Mouse (Mus musculus) hindbrain, embryonic 16.5 days (tissue): ENCODE results near the gene Golga4. TPM values are rescaled to one million over a fixed set of nuclear protein-coding genes. Genes with fewer than 3 reads are reported as not detected.
A peak's percentile ranks its signal among the peaks of the same experiment; 100 is the strongest.

ENCODE experiments used
- ATAC-seq: fragments of 200-750 bp; cut with Nextera tagmentation; 2 replicates; pipeline ENCODE4 v1.8.0; 2017; ENCODE audit warnings: moderate TSS enrichment, moderate library complexity
- H3K27ac ChIP-seq: fragments of 300-500 bp; sonication (generic); 2 replicates; pipeline ENCODE4 v1.5.1; 2014; ENCODE audit warnings: low read depth, mild to moderate bottlenecking, control low read depth, low read length, moderate library complexity
- H3K27me3 ChIP-seq: fragments of 300-500 bp; sonication (generic); replicated peaks from 2 replicates; pipeline ENCODE4 v1.6.1; 2014; ENCODE audit warnings: low read length; ENCODE audit not compliant: control insufficient read depth, insufficient read depth
- H3K36me3 ChIP-seq: fragments of 300-500 bp; sonication (generic); 2 replicates; pipeline ENCODE4 v1.6.1; 2014; ENCODE audit warnings: mild to moderate bottlenecking, low read length, moderate library complexity, mixed read lengths; ENCODE audit not compliant: control insufficient read depth, insufficient read depth
- H3K4me1 ChIP-seq: fragments of 300-500 bp; sonication (generic); 2 replicates; pipeline ENCODE4 v1.6.1; 2014; ENCODE audit warnings: low read depth, low read length; ENCODE audit not compliant: control insufficient read depth, insufficient read depth
- H3K4me2 ChIP-seq: fragments of 300-500 bp; sonication (generic); 2 replicates; pipeline ENCODE4 v1.6.1; 2014; ENCODE audit warnings: mild to moderate bottlenecking, low read length, control low read depth, moderate library complexity
- H3K4me3 ChIP-seq: fragments of 300-500 bp; sonication (generic); 2 replicates; pipeline ENCODE4 v1.5.1; 2014; ENCODE audit warnings: mild to moderate bottlenecking, low read length, control low read depth, moderate library complexity
- H3K9ac ChIP-seq: fragments of 300-500 bp; sonication (generic); 2 replicates; pipeline ENCODE4 v1.6.1; 2014; ENCODE audit warnings: low read depth, mild to moderate bottlenecking, control low read depth, low read length, moderate library complexity
- H3K9me3 ChIP-seq: fragments of 300-500 bp; sonication (generic); 2 replicates; pipeline ENCODE4 v1.6.1; 2014; ENCODE audit warnings: mild to moderate bottlenecking, low read length, moderate library complexity; ENCODE audit not compliant: control insufficient read depth
- WGBS: fragments of 180-500 bp; shearing (Covaris S2); extraction: QIAGEN DNeasy Blood & Tissue Kit; methylation state at CpG from one replicate; pipeline ENCODE4 v1.1.7; 2014; 5-methylcytosine and 5-hydroxymethylcytosine counted together
- polyA plus RNA-seq: library from polyadenylated mRNA; unstranded; fragments of >200 nt; fragmentation: Nextera tagmentation; extraction: Ambion mirVana; gene quantifications from 2 replicates; pipeline ENCODE4 v1.2.1, GENCODE M21; 2015

The Golga4 gene
- polyA plus RNA-seq, 1 experiment from 2014 or later, result 36.5 TPM

- peak; percentile 91 for ATAC-seq
These were observed 100.2 kb downstream of the Golga4 start, which contains the start of gene Itga9 for GRCm38 (mm10) chr9:118606148-118606816. Gene Itga9 (plus strand): TSS chr9:118606690.

GRCm38 (mm10) chr9:118606817-118607371 lies 100.8 kb downstream of the Golga4 start:
- Histone ChIP-seq H3K27ac (no peak overlapping the region), H3K4me2 (peak overlapping the region; percentile 97), H3K9ac (peak overlapping the region; percentile 81), H3K9me3 (no peaks in the 10 kb centered on the region), H3K27me3 (peaks cover 9% of the 10 kb centered on the region), H3K4me3 (peak overlapping the region; percentile 70), H3K36me3 (no peaks in the 10 kb centered on the region), H3K4me1 (peaks cover 11% of the 10 kb centered on the region)
- peak; percentile 41; the same call in 1 of the 2 replicates for ATAC-seq
- WGBS, result under 1% methylated on average over 47 of the region's 68 CpGs

More at GRCm38 (mm10) chr9:118606148-118606816, 100.2 kb downstream of the Golga4 start, which contains the start of gene Itga9:
- Histone ChIP-seq H3K4me1 (peaks cover 9% of the 10 kb centered on the region), H3K27ac (no peak within 1 kb of the TSS), H3K36me3 (no peaks in the 10 kb centered on the region), H3K27me3 (peaks cover 9% of the 10 kb centered on the region), H3K9ac (peak within 1 kb of the TSS; percentile 81), H3K4me2 (peak within 1 kb of the TSS; percentile 97), H3K4me3 (peak within 1 kb of the TSS; percentile 70), H3K9me3 (no peaks in the 10 kb centered on the region)
- 11% methylated on average over 34 of the region's 42 CpGs for WGBS

GRCm38 (mm10) chr9:118607701-118608401 lies 101.8 kb downstream of the Golga4 start:
- peak overlapping the region; percentile 70; the same call in 1 of the 2 replicates for H3K4me3 ChIP-seq

GRCm38 (mm10) chr9:118608556-118608955 lies 102.5 kb downstream of the Golga4 start:
- no peaks in the 10 kb centered on the region for H3K36me3 ChIP-seq
- 38% methylated on average over 4 of the region's 4 CpGs for WGBS
- no peak overlapping the region for H3K4me2 ChIP-seq
- no peak for ATAC-seq
- no peak overlapping the region for H3K9ac ChIP-seq
- H3K4me3 ChIP-seq, result no peak overlapping the region
- H3K27me3 ChIP-seq, result peaks cover 9% of the 10 kb centered on the region
- H3K27ac ChIP-seq, result no peak overlapping the region
- peaks cover 13% of the 10 kb centered on the region for H3K4me1 ChIP-seq
- no peaks in the 10 kb centered on the region for H3K9me3 ChIP-seq

More at GRCm38 (mm10) chr9:118607701-118608401, 101.8 kb downstream of the Golga4 start:
- no peak for ATAC-seq
- no peaks in the 10 kb centered on the region for H3K36me3 ChIP-seq
- no peak overlapping the region for H3K27ac ChIP-seq
- H3K9me3 ChIP-seq, result no peaks in the 10 kb centered on the region
- 0 out of 2 replicates have a peak overlapping the region, but pooled peaks have one; percentile 35 for H3K9ac ChIP-seq
- peaks cover 13% of the 10 kb centered on the region for H3K4me1 ChIP-seq
- 37% methylated on average over 16 of the region's 16 CpGs for WGBS
- H3K4me2 ChIP-seq, result peak overlapping the region; percentile 97
- H3K27me3 ChIP-seq, result peaks cover 9% of the 10 kb centered on the region

DNA sequence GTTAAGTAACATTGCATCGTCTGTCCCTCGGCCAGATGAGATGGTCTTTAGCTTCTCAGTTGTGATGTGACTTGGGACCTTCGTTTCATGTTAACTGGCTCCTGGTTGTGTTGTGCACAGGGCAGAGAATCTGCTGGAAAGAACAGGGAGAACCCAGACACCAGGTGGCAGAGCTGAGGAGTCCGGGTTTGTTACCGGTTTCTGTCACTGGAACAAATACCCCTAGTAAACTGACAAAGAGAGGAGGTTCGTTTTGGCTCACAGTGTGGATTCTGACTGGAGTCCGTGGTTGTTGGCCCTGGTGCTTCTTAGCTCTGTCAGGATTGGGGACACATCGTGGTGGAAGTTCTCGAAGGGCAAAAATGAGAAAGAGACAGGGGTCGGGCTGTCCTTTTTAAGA lies 104.0 kb downstream of the Golga4 start:
- Histone ChIP-seq H3K27me3 (peaks cover 9% of the 10 kb centered on the region), H3K36me3 (no peaks in the 10 kb centered on the region), H3K9me3 (no peaks in the 10 kb centered on the region), H3K4me3 (no peak overlapping the region), H3K27ac (no peak overlapping the region), H3K9ac (no peak overlapping the region), H3K4me1 (peaks cover 13% of the 10 kb centered on the region), H3K4me2 (no peak overlapping the region)
- WGBS, result 56% methylated on average over 10 of the region's 10 CpGs
- ATAC-seq, result no peak

DNA sequence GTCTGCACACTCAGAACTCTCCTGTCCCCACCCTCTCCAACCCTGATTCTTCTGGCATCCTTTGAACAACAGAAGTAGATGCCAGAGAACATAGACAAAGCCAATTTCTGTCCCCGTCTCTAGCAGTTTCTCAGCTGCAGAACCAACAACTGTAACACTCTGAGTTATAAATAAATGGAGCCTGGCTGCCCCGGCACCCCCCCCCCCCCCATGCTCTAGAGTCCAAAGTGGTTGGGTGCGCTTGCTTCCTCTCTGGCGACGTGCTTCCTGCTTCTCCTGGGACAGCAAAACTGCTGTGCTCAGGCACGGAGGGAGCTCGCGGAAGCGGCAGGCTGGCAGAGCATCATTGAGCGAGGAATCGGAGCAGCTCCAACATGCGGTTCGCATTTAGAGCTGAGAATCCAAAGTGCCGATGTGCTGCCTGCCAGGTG lies 105.1 kb downstream of the Golga4 start:
- Histone ChIP-seq H3K4me3 (no peak overlapping the region), H3K27ac (no peak overlapping the region), H3K27me3 (peaks cover 9% of the 10 kb centered on the region), H3K36me3 (no peaks in the 10 kb centered on the region), H3K4me2 (peak overlapping the region; percentile 50), H3K4me1 (peaks cover 12% of the 10 kb centered on the region), H3K9ac (peak overlapping the region; percentile 31; the same call in 1 of the 2 replicates), H3K9me3 (no peaks in the 10 kb centered on the region)
- ATAC-seq, result no peak
- 29% methylated on average over 14 of the region's 14 CpGs for WGBS

- H3K27ac ChIP-seq, result no peak overlapping the region
- peaks cover 10% of the 10 kb centered on the region for H3K4me1 ChIP-seq
- H3K27me3 ChIP-seq, result peaks cover 9% of the 10 kb centered on the region
- ATAC-seq, result no peak
- H3K4me2 ChIP-seq, result peak overlapping the region; percentile 22; the same call in 1 of the 2 replicates
- H3K9ac ChIP-seq, result no peak overlapping the region
- H3K4me3 ChIP-seq, result no peak overlapping the region
- 59% methylated on average over 20 of the region's 20 CpGs for WGBS
- H3K9me3 ChIP-seq, result no peaks in the 10 kb centered on the region
- no peaks in the 10 kb centered on the region for H3K36me3 ChIP-seq
These were observed 106.0 kb downstream of the Golga4 start for GRCm38 (mm10) chr9:118611958-118612581.

- H3K4me2 ChIP-seq, result no peak overlapping the region
- 74% methylated on average over 5 of the region's 5 CpGs for WGBS
- no peaks in the 10 kb centered on the region; the same call in 1 of the 2 replicates for H3K27me3 ChIP-seq
These were observed 111.2 kb downstream of the Golga4 start for GRCm38 (mm10) chr9:118617237-118617636.

More at GRCm38 (mm10) chr9:118617237-118617636, 111.2 kb downstream of the Golga4 start:
- Histone ChIP-seq H3K9ac (no peak overlapping the region), H3K27ac (no peak overlapping the region), H3K4me1 (no peaks in the 10 kb centered on the region), H3K36me3 (no peaks in the 10 kb centered on the region), H3K9me3 (no peaks in the 10 kb centered on the region), H3K4me3 (no peak overlapping the region)
- ATAC-seq, result no peak
